Mouse (Mus musculus): ENCODE data around the gene Cpped1.

Cpped1 gene

GRCm38 (mm10) chr16:11909035-11909591 lies at the start of gene Cpped1:
Gene Cpped1, minus strand, starts transcription at chr16:11909445.
- peak; percentile 89 for DNase-seq

GRCm38 (mm10) chr16:11940477-11940876 lies 31.2 kb upstream of the Cpped1 start:
- peak; percentile 85 for DNase-seq

- no peak for DNase-seq
Observed at GRCm38 (mm10) chr16:11910801-11911200, 1.6 kb upstream of the Cpped1 start.

- no peak for DNase-seq
Observed at GRCm38 (mm10) chr16:11909817-11910216, 572 bp upstream of the Cpped1 start.

GRCm38 (mm10) chr16:11908461-11909014 lies 707 bp downstream of the Cpped1 start:
- no peak for DNase-seq

GRCm38 (mm10) chr16:11907816-11908215 lies 1.4 kb downstream of the Cpped1 start:
- no peak for DNase-seq

- no peak for DNase-seq
Observed at GRCm38 (mm10) chr16:11906906-11907305, 2.3 kb downstream of the Cpped1 start.

- DNase-seq, result no peak
Observed at GRCm38 (mm10) chr16:11905216-11905615, 4.0 kb downstream of the Cpped1 start.

- DNase-seq, result no peak
Observed at GRCm38 (mm10) chr16:11902007-11902406, 7.2 kb downstream of the Cpped1 start.

GRCm38 (mm10) chr16:11900341-11900740 lies 8.9 kb downstream of the Cpped1 start:
- no peak for DNase-seq

- DNase-seq, result no peak
Observed at GRCm38 (mm10) chr16:11896411-11896810, 12.8 kb downstream of the Cpped1 start.

- no peak for DNase-seq
Observed at GRCm38 (mm10) chr16:11894877-11895276, 14.4 kb downstream of the Cpped1 start.

GRCm38 (mm10) chr16:11890186-11890585 lies 19.1 kb downstream of the Cpped1 start:
- DNase-seq, result peak; percentile 53

- peak; percentile 62 for DNase-seq
Observed at GRCm38 (mm10) chr16:11889741-11890140, 19.5 kb downstream of the Cpped1 start.

GRCm38 (mm10) chr16:11881795-11882194 lies 27.4 kb downstream of the Cpped1 start:
- no peak for DNase-seq

GRCm38 (mm10) chr16:11880461-11880860 lies 28.8 kb downstream of the Cpped1 start:
- DNase-seq, result no peak

GRCm38 (mm10) chr16:11879196-11879595 lies 30.0 kb downstream of the Cpped1 start:
- DNase-seq, result no peak

- no peak for DNase-seq
Observed at GRCm38 (mm10) chr16:11875227-11875626, 34.0 kb downstream of the Cpped1 start.

GRCm38 (mm10) chr16:11873292-11873691 lies 36.0 kb downstream of the Cpped1 start:
- DNase-seq, result no peak

GRCm38 (mm10) chr16:11868486-11868885 lies 40.8 kb downstream of the Cpped1 start:
- DNase-seq, result no peak

GRCm38 (mm10) chr16:11852716-11853605 lies 56.3 kb downstream of the Cpped1 start:
- no peak for DNase-seq

- no peak for DNase-seq
Observed at GRCm38 (mm10) chr16:11848990-11849658, 60.1 kb downstream of the Cpped1 start.

- no peak for DNase-seq
Observed at GRCm38 (mm10) chr16:11845309-11845708, 63.9 kb downstream of the Cpped1 start.

All from lung, postnatal 36 days (tissue).